Mouse (Mus musculus) gonadal fat pad, adult 2 months (tissue): ENCODE data around the gene Tex28. TPM values are rescaled to one million over a fixed set of nuclear protein-coding genes. Genes with fewer than 3 reads are reported as not detected.
"Not testable (repeated sequence)": the region's sequence is repeated elsewhere in the genome, so short reads cannot be mapped to it uniquely, and the experiment has no call there.

ENCODE experiments used
- DNase-seq: peaks from one replicate; pipeline ENCODE4 v3.0.0-alpha.2; 2012; ENCODE audit warnings: low read depth
- polyA plus RNA-seq: library from polyadenylated mRNA; depleted of rRNA; stranded (reverse); fragments of >200 nt; gene quantifications from 2 replicates; pipeline ENCODE4 v1.2.3, GENCODE M21; 2012; rRNA removed

Tex28 gene
- not detected in 2 replicates for polyA plus RNA-seq

DNA sequence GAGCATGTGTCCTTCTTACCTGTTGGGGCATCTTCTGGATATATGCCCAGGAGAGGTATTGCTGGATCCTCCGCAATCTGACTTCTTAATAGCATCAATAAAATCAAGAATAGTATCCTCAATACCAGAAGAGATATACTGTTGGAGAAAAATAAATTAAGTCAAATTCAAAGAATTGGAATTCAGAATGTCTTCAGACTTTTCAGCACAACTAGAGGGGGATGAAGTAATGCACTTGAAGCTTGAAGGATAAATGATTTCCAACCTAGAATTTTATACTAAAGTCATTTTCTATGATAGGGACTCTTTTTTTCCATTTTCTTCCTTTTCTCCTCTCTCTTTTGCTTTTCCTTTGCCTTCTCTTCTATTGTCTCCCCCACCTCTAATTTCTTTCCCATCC is at the start of gene Tex28:
Gene Tex28, minus strand, starts transcription at position 101 of the 400 bp plus-strand sequence.
- no peak for DNase-seq

DNA sequence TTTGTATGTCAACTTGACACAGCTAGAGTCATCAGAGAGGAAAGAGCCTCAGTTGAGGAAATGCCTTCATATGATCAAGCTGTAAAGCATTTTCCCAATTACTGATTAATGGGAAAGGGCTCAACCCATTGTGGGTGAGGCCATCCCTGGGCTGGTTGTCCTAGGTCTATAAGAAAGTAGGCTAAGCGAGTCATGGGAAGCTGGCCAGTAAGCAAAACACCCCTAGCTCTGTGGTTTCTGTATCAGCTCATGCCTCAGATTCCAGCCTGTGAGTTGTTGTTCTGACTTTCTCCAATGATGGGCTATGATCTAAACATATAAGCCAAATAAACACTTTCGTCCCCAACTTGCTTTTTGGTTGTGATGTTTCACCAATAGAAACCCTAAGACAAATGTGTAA is 35.9 kb upstream of the Tex28 start:
- DNase-seq: no peak

DNA sequence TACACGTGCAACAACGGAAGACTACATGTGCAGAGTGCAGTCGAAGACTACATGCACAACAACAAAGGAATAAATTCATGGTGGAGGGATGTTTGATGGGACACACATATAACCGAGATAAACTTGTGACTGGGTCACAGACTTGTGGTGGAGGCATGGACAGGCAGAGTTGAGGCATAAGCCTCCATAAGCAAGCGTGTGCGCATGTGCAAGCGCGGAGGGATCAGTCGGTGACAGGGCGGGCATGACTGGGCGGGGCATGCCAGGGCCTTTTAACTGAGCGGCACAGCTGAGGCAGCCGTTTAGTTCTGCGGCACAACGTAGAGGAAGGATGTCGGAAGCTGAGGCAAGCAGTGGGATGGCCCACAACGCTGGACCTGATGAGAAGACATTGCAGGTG is 9.3 kb upstream of the Tex28 start, which contains the start of gene Tktl1:
Gene Tktl1, plus strand, starts transcription at position 301 of the 400 bp plus-strand sequence.
- DNase-seq: no peak

DNA sequence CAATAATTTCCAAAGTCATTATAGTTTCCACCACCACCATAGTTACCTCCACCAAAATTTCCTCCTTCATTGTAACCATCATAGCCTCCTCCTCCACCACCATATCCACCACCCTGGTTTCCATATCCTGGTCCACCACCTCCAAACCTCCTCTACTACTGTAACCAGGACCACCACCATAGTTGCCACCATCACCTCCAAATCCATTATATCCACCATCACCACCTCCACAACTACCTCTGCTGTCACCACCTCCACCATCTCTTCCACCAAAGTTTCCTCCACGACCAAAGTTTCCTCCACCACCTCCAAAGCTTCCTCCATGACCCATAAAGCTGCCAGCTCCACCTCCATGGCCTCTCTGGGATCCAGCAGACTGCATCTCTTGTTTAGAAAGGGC is 32.4 kb downstream of the Tex28 start, which contains the start of gene Mecp2:
Gene Mecp2, minus strand, starts transcription at position 101 of the 400 bp plus-strand sequence.
- not testable (repeated sequence) for DNase-seq

DNA sequence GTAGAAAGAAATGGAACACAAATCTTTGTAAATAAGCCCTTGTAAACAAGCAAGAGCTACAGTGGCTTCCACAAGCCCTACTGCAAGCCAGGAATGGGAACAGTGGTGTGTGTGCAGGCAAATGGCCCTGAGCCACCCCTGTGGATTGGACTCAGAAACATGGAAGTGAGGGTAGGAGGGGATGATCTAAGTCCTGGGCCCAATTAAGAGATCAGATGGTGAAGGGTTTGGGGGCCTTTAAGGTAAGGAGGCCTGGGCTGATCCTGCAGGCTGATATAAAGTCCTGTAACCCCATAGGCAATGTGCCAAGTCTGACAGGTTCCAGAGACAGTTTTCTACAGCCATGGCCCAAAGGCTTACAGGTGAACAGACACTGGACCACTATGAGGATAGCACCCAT is 40.5 kb downstream of the Tex28 start, which contains the start of gene Opn1mw:
Gene Opn1mw, plus strand, starts transcription at position 301 of the 400 bp plus-strand sequence.
- no peak for DNase-seq

DNA sequence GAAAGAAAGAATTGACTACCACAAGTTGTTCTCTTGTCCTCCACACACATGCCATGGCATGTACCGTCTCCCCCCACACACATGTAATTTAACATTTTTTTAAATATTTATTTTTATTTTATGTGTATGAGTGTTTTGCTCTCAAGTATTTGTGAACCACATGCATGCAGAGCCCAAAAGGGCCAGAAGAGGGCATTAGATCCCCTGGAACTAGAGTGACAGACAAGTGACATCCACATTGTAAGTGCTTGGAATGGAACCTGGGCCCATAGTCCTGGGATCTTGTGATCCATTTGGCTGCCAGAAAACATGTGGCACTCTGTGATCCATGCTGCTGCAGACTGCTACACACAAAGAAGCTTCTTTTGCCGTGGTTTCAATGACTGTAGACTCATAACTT is 42.7 kb downstream of the Tex28 start:
- no peak for DNase-seq

DNA sequence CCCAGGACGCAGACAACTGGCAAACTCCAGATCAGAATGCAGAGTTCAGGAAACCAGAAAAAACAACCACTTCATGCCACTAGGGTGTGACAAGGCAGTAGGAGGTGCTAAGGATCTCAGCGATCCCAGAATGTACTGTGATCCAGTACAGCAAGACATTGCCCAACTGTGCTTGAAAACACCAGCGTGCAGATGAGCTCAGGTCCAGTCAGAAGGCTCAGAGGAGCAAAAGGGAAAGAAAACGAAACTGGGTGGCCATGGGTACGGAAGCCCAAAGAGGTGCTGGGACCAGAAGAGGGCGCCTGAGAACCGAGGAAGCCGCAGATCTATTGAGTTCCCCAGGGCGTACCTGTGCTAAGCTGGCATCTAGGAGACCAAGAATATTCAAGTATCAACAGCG is 52.1 kb downstream of the Tex28 start:
- peak; percentile 8 for DNase-seq

DNA sequence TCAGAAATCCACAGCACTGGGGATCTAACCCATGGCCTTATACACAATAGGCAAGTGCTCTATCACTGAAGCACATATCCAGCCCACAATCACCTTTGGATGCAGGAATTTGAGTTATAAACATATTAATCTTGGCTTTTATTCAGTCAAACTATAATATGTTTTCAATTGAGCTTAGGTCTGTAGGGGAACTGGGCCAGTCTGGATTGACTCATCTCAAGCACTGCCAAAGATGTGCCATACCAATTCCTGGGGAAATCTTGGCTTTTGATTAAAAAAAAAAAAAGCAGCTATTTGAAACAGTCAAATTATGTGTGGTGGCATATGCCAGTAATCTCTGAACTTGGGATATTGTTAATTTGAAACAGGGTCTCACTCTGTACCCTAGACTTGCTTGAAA is 53.6 kb downstream of the Tex28 start:
- DNase-seq: no peak

DNA sequence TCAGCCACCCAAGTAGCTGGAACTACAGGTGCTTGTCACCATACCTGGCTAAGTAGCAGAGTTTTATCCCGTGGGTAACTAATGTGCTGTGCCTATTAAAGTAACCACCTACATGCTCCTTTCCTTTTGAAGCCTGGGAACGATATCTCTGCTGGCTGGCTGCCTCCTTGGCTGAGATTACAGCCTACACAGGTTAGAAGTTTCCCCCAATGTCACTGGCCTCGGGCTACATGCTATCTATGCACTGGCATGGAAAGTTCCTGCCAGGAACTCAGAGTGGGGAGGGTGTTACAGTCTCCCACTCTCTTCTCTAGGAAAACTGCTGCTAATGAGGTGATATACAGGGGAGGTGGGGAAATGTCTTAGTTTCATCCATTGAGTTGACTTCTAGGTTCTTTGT is 58.9 kb downstream of the Tex28 start:
- no peak for DNase-seq

DNA sequence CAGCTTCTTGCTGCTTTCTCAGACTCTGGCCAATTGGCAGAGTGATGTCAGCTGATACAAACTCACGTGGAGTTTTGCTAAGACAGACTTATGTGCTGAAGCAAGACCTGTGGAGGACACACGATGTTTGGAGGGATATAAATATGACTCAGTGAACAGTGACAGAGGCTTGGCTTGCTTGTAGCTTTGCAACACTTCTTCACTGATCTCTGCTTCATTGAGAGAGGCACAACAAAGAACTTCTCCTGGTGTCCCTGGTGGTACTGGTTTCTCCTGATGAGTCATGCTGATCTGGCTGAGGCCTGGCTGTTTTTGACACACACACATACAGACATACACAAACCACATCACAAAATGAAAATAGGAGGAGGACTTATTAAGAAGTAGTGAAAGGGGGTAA is 61.7 kb downstream of the Tex28 start:
- no peak for DNase-seq

DNA sequence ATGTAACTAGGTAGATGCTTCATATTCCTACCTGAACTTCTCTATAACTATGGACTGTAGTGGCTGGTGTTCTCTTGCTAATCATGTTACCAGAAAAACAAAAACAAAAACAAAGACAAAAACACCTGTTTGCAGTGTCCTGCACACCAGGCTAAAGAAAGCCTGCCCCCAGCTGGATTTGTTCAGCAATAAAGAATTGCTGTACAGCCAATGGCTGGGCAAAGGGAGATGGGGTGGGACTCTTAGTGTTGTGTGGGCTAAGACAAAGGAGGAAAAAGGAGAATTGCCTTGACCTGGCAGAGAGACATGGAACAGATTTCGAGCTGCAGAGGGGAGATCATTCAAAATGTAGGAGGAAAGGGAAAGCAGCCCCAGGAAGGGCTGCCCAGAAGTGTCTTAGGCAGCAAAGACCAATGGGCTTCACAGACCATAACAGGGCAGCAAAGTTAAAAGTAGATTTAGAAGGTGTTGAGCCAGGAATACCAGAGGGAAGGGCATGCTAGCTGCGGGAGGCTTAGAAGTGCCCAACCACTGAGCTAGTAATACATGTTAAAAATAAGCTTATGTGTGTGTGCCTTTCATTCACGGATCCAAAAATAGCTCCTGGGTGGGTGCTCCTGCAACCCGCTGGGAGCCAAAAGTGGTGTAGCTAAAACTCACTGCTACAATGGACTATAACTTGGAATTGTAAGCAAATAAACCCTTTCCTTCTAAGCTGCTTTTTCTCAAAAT is 64.0 kb downstream of the Tex28 start:
- DNase-seq: no peak

Other genes with a start within 250 kb of the Tex28 start
- gene Arhgap4, start 246.0 kb downstream of the Tex28 start, polyA plus RNA-seq: 9.2 TPM in 2 replicates
- 63.3 and 74.8 TPM in 2 replicates for gene Naa10, start 245.9 kb downstream of the Tex28 start, polyA plus RNA-seq
- gene Renbp, start 237.0 kb downstream of the Tex28 start, polyA plus RNA-seq: 33.3 and 35.8 TPM in 2 replicates
- 36.2 and 66.9 TPM in 2 replicates for gene Hcfc1, start 201.5 kb downstream of the Tex28 start, polyA plus RNA-seq
- gene Irak1, start 143.9 kb downstream of the Tex28 start, polyA plus RNA-seq: 230 and 236 TPM in 2 replicates
- 1.7 TPM in 2 replicates for gene Opn1mw, start 40.4 kb downstream of the Tex28 start, polyA plus RNA-seq
- 7.8 and 16.5 TPM in 2 replicates for gene Mecp2, start 32.5 kb downstream of the Tex28 start, polyA plus RNA-seq
- not detected in 2 replicates for gene Tktl1, start 9.4 kb upstream of the Tex28 start, polyA plus RNA-seq
- gene Flna, start 82.0 kb upstream of the Tex28 start, polyA plus RNA-seq: 707 and 874 TPM in 2 replicates
- gene Emd, start 86.8 kb upstream of the Tex28 start, polyA plus RNA-seq: 54.6 and 56.1 TPM in 2 replicates
- gene Rpl10, start 103.0 kb upstream of the Tex28 start, polyA plus RNA-seq: 2,430 and 2,738 TPM in 2 replicates
- gene Taz, start 114.1 kb upstream of the Tex28 start, polyA plus RNA-seq: 160 and 171 TPM in 2 replicates
- gene Dnase1l1, start 114.5 kb upstream of the Tex28 start, polyA plus RNA-seq: 26.7 and 33.1 TPM in 2 replicates
- 445 and 453 TPM in 2 replicates for gene Atp6ap1, start 129.3 kb upstream of the Tex28 start, polyA plus RNA-seq
- gene Gdi1, start 137.2 kb upstream of the Tex28 start, polyA plus RNA-seq: 180 and 211 TPM in 2 replicates
- 13.3 and 19.5 TPM in 2 replicates for gene Fam50a, start 145.2 kb upstream of the Tex28 start, polyA plus RNA-seq
- 24.7 and 30.8 TPM in 2 replicates for gene Plxna3, start 161.2 kb upstream of the Tex28 start, polyA plus RNA-seq
- gene Lage3, start 185.8 kb upstream of the Tex28 start, polyA plus RNA-seq: 84.5 and 107 TPM in 2 replicates
- 47.6 and 59.2 TPM in 2 replicates for gene Ubl4a, start 205.4 kb upstream of the Tex28 start, polyA plus RNA-seq
- gene Slc10a3, start 205.5 kb upstream of the Tex28 start, polyA plus RNA-seq: 27.1 and 30.5 TPM in 2 replicates
- gene Fam3a, start 225.4 kb upstream of the Tex28 start, polyA plus RNA-seq: 64.3 and 70.1 TPM in 2 replicates
- gene Ikbkg, start 225.5 kb upstream of the Tex28 start, polyA plus RNA-seq: 20.6 and 21.6 TPM in 2 replicates